Mouse (Mus musculus): ENCODE measurements around the gene Aif1l. TPM values are rescaled to one million over a fixed set of nuclear protein-coding genes. Genes with fewer than 3 reads are reported as not detected.
"Not testable (repeated sequence)": the region's sequence is repeated elsewhere in the genome, so short reads cannot be mapped to it uniquely, and the experiment has no call there.

The Aif1l gene
- 1 to 10 TPM; 2.1 to 2.7 TPM for total RNA-seq (2021)
- long read RNA-seq, experiment 1, partial matches to known transcripts: 0 of 5 reads
- long read RNA-seq, experiment 1, other reads (novel, unspliced or antisense): 2 of 5 reads
- long read RNA-seq, experiment 2, partial matches to known transcripts: 0 of 3 reads
- long read RNA-seq, experiment 2, other reads (novel, unspliced or antisense): 1 of 3 reads

- intact Hi-C loops (cut with DNase I): no loop called here
- TF ChIP-seq CTCF (IDR thresholded peaks at IDR 0.05): peak; percentile 41
- DNase-seq: peak; percentile 78
- Histone ChIP-seq H3K4me3 (peak within 1 kb of the TSS; percentile 78), H3K27ac (peak within 1 kb of the TSS; percentile 63)
Measured at GRCm38 (mm10) chr2:31950058-31950871, at the start of gene Aif1l. Gene Aif1l (plus strand): TSS chr2:31950139.

- intact Hi-C loops (cut with DNase I): no loop called here
- DNase-seq: no peak
- Histone ChIP-seq H3K27ac (no peak overlapping the region), H3K4me3 (no peak overlapping the region)
- TF ChIP-seq CTCF (IDR thresholded peaks at IDR 0.05): no peak
Measured at GRCm38 (mm10) chr2:31900932-31901331, 49.0 kb upstream of the Aif1l start.

GRCm38 (mm10) chr2:31901659-31902362 lies 48.1 kb upstream of the Aif1l start:
- no peak for DNase-seq
- TF ChIP-seq CTCF (IDR thresholded peaks at IDR 0.05): no peak
- Histone ChIP-seq H3K27ac (no peak overlapping the region), H3K4me3 (no peak overlapping the region)
- intact Hi-C loops (cut with DNase I): no loop called here

- intact Hi-C loops (cut with DNase I): no loop called here
- H3K27ac ChIP-seq: no peak overlapping the region
- no peak for DNase-seq
- no peak for TF ChIP-seq CTCF (IDR thresholded peaks at IDR 0.05)
- no peak overlapping the region for H3K4me3 ChIP-seq
Measured at GRCm38 (mm10) chr2:31904089-31904488, 45.9 kb upstream of the Aif1l start.

- TF ChIP-seq CTCF (IDR thresholded peaks at IDR 0.05): peak; percentile 17; the same call in 1 of the 2 replicates
- H3K27ac ChIP-seq: no peak overlapping the region
- intact Hi-C loops (cut with DNase I): no loop called here
Measured at GRCm38 (mm10) chr2:31904622-31905021, 45.3 kb upstream of the Aif1l start.

GRCm38 (mm10) chr2:31905682-31906081 lies 44.3 kb upstream of the Aif1l start:
- Histone ChIP-seq H3K27ac (no peak overlapping the region), H3K4me3 (no peak overlapping the region)
- DNase-seq: no peak
- intact Hi-C loops (cut with DNase I): no loop called here
- TF ChIP-seq CTCF (IDR thresholded peaks at IDR 0.05): no peak

More at GRCm38 (mm10) chr2:31904622-31905021, 45.3 kb upstream of the Aif1l start:
- no peak for DNase-seq
- H3K4me3 ChIP-seq: no peak overlapping the region

GRCm38 (mm10) chr2:31906407-31906806 lies 43.5 kb upstream of the Aif1l start:
- intact Hi-C loops (cut with DNase I): no loop called here
- no peak for TF ChIP-seq CTCF (IDR thresholded peaks at IDR 0.05)
- Histone ChIP-seq H3K27ac (no peak overlapping the region), H3K4me3 (no peak overlapping the region)
- no peak for DNase-seq

- no peak overlapping the region for H3K4me3 ChIP-seq
- H3K27ac ChIP-seq: no peak overlapping the region
- intact Hi-C loops (cut with DNase I): no loop called here
- TF ChIP-seq CTCF (IDR thresholded peaks at IDR 0.05): peak; percentile 69
- no peak for DNase-seq
Measured at GRCm38 (mm10) chr2:31912575-31912974, 37.4 kb upstream of the Aif1l start.

- DNase-seq, H3K27ac ChIP-seq, H3K4me3 ChIP-seq: not testable (repeated sequence)
- intact Hi-C loops (cut with DNase I): loop anchor here (1.0 kb wide), 1 partner anchor 30 kb away; no protein-coding TSS in a partner anchor
- TF ChIP-seq CTCF (IDR thresholded peaks at IDR 0.05): peak; percentile 60
Measured at GRCm38 (mm10) chr2:31914213-31914612, 35.7 kb upstream of the Aif1l start.

GRCm38 (mm10) chr2:31915112-31915511 lies 34.8 kb upstream of the Aif1l start:
- peak; percentile 82 for DNase-seq
- H3K4me3 ChIP-seq: no peak overlapping the region
- no peak overlapping the region for H3K27ac ChIP-seq
- intact Hi-C loops (cut with DNase I): loop anchor here (1.0 to 5.0 kb wide), 2 partner anchors 100 to 228 kb away; partner anchors contain the start of gene Abl1
- peak; percentile 98 for TF ChIP-seq CTCF (IDR thresholded peaks at IDR 0.05)

- intact Hi-C loops (cut with DNase I): loop anchor here (2.0 to 5.0 kb wide), 2 partner anchors 217 to 230 kb away; partner anchors contain the start of gene Abl1
- H3K27ac ChIP-seq: no peak overlapping the region
- TF ChIP-seq CTCF (IDR thresholded peaks at IDR 0.05): peak; percentile 77
- no peak overlapping the region for H3K4me3 ChIP-seq
- peak; percentile 59 for DNase-seq
Measured at GRCm38 (mm10) chr2:31917636-31918035, 32.3 kb upstream of the Aif1l start.

GRCm38 (mm10) chr2:31923645-31924044 lies 26.3 kb upstream of the Aif1l start:
- H3K4me3 ChIP-seq: no peak overlapping the region

GRCm38 (mm10) chr2:31924811-31925210 lies 25.1 kb upstream of the Aif1l start:
- DNase-seq: peak; percentile 44
- H3K4me3 ChIP-seq: no peak overlapping the region
- TF ChIP-seq CTCF (IDR thresholded peaks at IDR 0.05): no peak
- intact Hi-C loops (cut with DNase I): no loop called here
- no peak overlapping the region for H3K27ac ChIP-seq

More at GRCm38 (mm10) chr2:31923645-31924044, 26.3 kb upstream of the Aif1l start:
- H3K27ac ChIP-seq: no peak overlapping the region
- intact Hi-C loops (cut with DNase I): no loop called here
- TF ChIP-seq CTCF (IDR thresholded peaks at IDR 0.05): no peak
- DNase-seq: no peak

All from gastrocnemius, adult 2 months (tissue).